Mouse (Mus musculus) heart, postnatal 0 days (tissue): ENCODE data around the gene Coa5.

Experiments used
- CTCF ChIP-seq: IDR thresholded peaks from 2 replicates; pipeline ENCODE4 v1.5.1; 2016; ENCODE audit warnings: antibody characterized with exemption, control low read depth, low read depth
- EP300 ChIP-seq: IDR thresholded peaks from 2 replicates; pipeline ENCODE4 v1.6.1; 2016; ENCODE audit warnings: antibody characterized with exemption, low read depth

- TF ChIP-seq CTCF (no peak), EP300 (no peak)
Observed at GRCm38 (mm10) chr1:37464878-37465452, 35.1 kb upstream of the Coa5 start.
